29 mouse cellular contexts compared by ENCODE assay signal in genomic region chr14:109663503-109664039, GRCm38 (mm10).
DNase-seq lines count a peak whose midpoint lies in the region; ATAC-seq and TF ChIP-seq lines count a peak whose summit lies in the region.
"Had no signal": no experiment of that assay in that cellular context is flagged by ENCODE, and none has a peak within 500 bp of the region (broad histone marks: within the 10 kb centered on the region; RNA-seq: fewer than 3 reads in every experiment).

No protein-coding gene starts in this region.

- no peak overlapping the region for H3K4me2 ChIP-seq in forebrain, embryonic 11.5 days (ENCODE audit: low read depth, low read length, severe bottlenecking)
- H3K4me2 ChIP-seq in forebrain, postnatal 0 days (ENCODE audit: low read depth) = no peak overlapping the region
- no peak overlapping the region for H3K4me2 ChIP-seq in neural tube, embryonic 15.5 days
- H3K4me2 ChIP-seq in forebrain, embryonic 15.5 days (replicated peaks) = no peak overlapping the region
- H3K4me2 ChIP-seq: embryonic facial prominence, embryonic 15.5 days; heart, embryonic 11.5 days; hindbrain, embryonic 13.5 days had no signal

- no peak for TF ChIP-seq CTCF in forebrain, postnatal 0 days (IDR thresholded peaks at IDR 0.05; ENCODE audit: low read depth)

- WGBS in forebrain, embryonic 11.5 days = 31% methylated on average over 5 of the region's 5 CpGs
- 24% methylated on average over 5 of the region's 5 CpGs for WGBS in forebrain, postnatal 0 days
- WGBS in neural tube, embryonic 15.5 days = 56% methylated on average over 5 of the region's 5 CpGs
- WGBS in forebrain, embryonic 15.5 days = 15% methylated on average over 5 of the region's 5 CpGs

- peak; percentile 75 for ATAC-seq in forebrain, embryonic 11.5 days (replicated peaks; ENCODE audit: low FRiP score)
- ATAC-seq in forebrain, postnatal 0 days = no peak
- peak; percentile 24; the same call in 1 of the 2 replicates for ATAC-seq in neural tube, embryonic 15.5 days (ENCODE audit: low FRiP score)
- peak; percentile 57 for ATAC-seq in forebrain, embryonic 15.5 days (replicated peaks)
- ATAC-seq in granulocyte monocyte progenitor cell, adult 5-6 weeks (replicated peaks; ENCODE audit: poor library complexity, severe bottlenecking) = no peak
- ATAC-seq: hindbrain, embryonic 16.5 days; intestine, embryonic 16.5 days; Patski had no signal

- H3K9ac ChIP-seq in forebrain, embryonic 11.5 days (ENCODE audit: low read length) = no peak overlapping the region
- no peak overlapping the region for H3K9ac ChIP-seq in forebrain, postnatal 0 days
- no peak overlapping the region for H3K9ac ChIP-seq in neural tube, embryonic 15.5 days (replicated peaks)
- no peak overlapping the region for H3K9ac ChIP-seq in forebrain, embryonic 15.5 days (replicated peaks)
- H3K9ac ChIP-seq: embryonic facial prominence, embryonic 15.5 days; hindbrain, embryonic 13.5 days had no signal

- H3K4me1 ChIP-seq in forebrain, embryonic 11.5 days (replicated peaks; ENCODE audit: control insufficient read depth, insufficient read depth, low read length) = no peaks in the 10 kb centered on the region
- no peaks in the 10 kb centered on the region for H3K4me1 ChIP-seq in forebrain, postnatal 0 days (ENCODE audit: insufficient read depth)
- H3K4me1 ChIP-seq in neural tube, embryonic 15.5 days = no peaks in the 10 kb centered on the region
- 0 out of 2 replicates have a peak, but pooled peaks cover 3% of the 10 kb centered on the region for H3K4me1 ChIP-seq in forebrain, embryonic 15.5 days
- H3K4me1 ChIP-seq: embryonic facial prominence, embryonic 15.5 days; hindbrain, embryonic 10.5 days; hindbrain, embryonic 13.5 days had no signal

- no peak for DNase-seq in forebrain, embryonic 11.5 days (ENCODE audit: low spot score)
- DNase-seq in forebrain, postnatal 0 days = no peak
- no peak for DNase-seq in neural tube, embryonic 10.5 days (ENCODE audit: extremely low spot score, low spot score)
- peak; percentile 2 for DNase-seq in retina, postnatal 1 day
- DNase-seq in cerebellum, postnatal 4 days (ENCODE audit: low spot score in 2 of 2) = no peak
- DNase-seq: adrenal gland, postnatal 10 days; adrenal gland, postnatal 36 days; B cell, adult 2 months; cerebellum, adult 11 months; cerebellum, adult 2 months; cerebellum, adult 9-11 months; cerebellum, postnatal 25 days; embryo, embryonic 11 days; gastrocnemius, postnatal 10 days; gastrocnemius, postnatal 36 days; heart, adult 11 months; kidney, adult 18-20 months had no signal

- H3K36me3 ChIP-seq in forebrain, embryonic 11.5 days (ENCODE audit: control insufficient read depth, insufficient read depth, low read length) = no peaks in the 10 kb centered on the region
- H3K36me3 ChIP-seq in forebrain, postnatal 0 days (ENCODE audit: insufficient read depth) = no peaks in the 10 kb centered on the region
- H3K36me3 ChIP-seq in neural tube, embryonic 15.5 days = no peaks in the 10 kb centered on the region
- no peaks in the 10 kb centered on the region for H3K36me3 ChIP-seq in forebrain, embryonic 15.5 days
- H3K36me3 ChIP-seq: embryonic facial prominence, embryonic 15.5 days; G1E; hindbrain, embryonic 10.5 days; hindbrain, embryonic 13.5 days had no signal

- H3K9me3 ChIP-seq in forebrain, embryonic 11.5 days (ENCODE audit: control insufficient read depth, low read length) = no peaks in the 10 kb centered on the region
- H3K9me3 ChIP-seq in forebrain, postnatal 0 days (ENCODE audit: low read length) = no peaks in the 10 kb centered on the region
- H3K9me3 ChIP-seq in neural tube, embryonic 15.5 days (replicated peaks) = no peaks in the 10 kb centered on the region
- H3K9me3 ChIP-seq in forebrain, embryonic 15.5 days = no peaks in the 10 kb centered on the region
- H3K9me3 ChIP-seq: embryonic facial prominence, embryonic 15.5 days; hindbrain, embryonic 10.5 days; hindbrain, embryonic 13.5 days had no signal

- H3K27ac ChIP-seq in forebrain, embryonic 11.5 days (ENCODE audit: low read depth, low read length) = no peak overlapping the region
- H3K27ac ChIP-seq in forebrain, postnatal 0 days (ENCODE audit: low read depth, low read length) = no peak overlapping the region
- H3K27ac ChIP-seq in neural tube, embryonic 15.5 days (replicated peaks) = no peak overlapping the region
- no peak overlapping the region for H3K27ac ChIP-seq in forebrain, embryonic 15.5 days (replicated peaks)
- H3K27ac ChIP-seq: embryonic facial prominence, embryonic 15.5 days; hindbrain, embryonic 10.5 days; hindbrain, embryonic 13.5 days had no signal

- no peak overlapping the region for H3K4me3 ChIP-seq in forebrain, embryonic 11.5 days (ENCODE audit: low read depth, low read length)
- H3K4me3 ChIP-seq in forebrain, postnatal 0 days (ENCODE audit: low read depth, low read length) = no peak overlapping the region
- no peak overlapping the region for H3K4me3 ChIP-seq in neural tube, embryonic 15.5 days (replicated peaks)
- no peak overlapping the region for H3K4me3 ChIP-seq in forebrain, embryonic 15.5 days
- H3K4me3 ChIP-seq: embryonic facial prominence, embryonic 15.5 days; hindbrain, embryonic 10.5 days; hindbrain, embryonic 13.5 days had no signal

- H3K27me3 ChIP-seq in forebrain, embryonic 11.5 days (ENCODE audit: control insufficient read depth, insufficient read depth, low read length) = no peaks in the 10 kb centered on the region
- H3K27me3 ChIP-seq in forebrain, postnatal 0 days (ENCODE audit: insufficient read depth, low read length) = no peaks in the 10 kb centered on the region
- H3K27me3 ChIP-seq in neural tube, embryonic 15.5 days (replicated peaks) = no peaks in the 10 kb centered on the region
- H3K27me3 ChIP-seq in forebrain, embryonic 15.5 days = no peaks in the 10 kb centered on the region
- H3K27me3 ChIP-seq: CH12.LX; embryonic facial prominence, embryonic 15.5 days; hindbrain, embryonic 13.5 days had no signal

Comparison
In these comparisons a context has a peak if more than half of its experiments do, and no peak if none do; other contexts are left out.
1. ATAC-seq: peak in forebrain, embryonic 11.5 days (single experiment), neural tube, embryonic 15.5 days (single experiment) and forebrain, embryonic 15.5 days (single experiment); none in forebrain, postnatal 0 days (single experiment) and granulocyte monocyte progenitor cell, adult 5-6 weeks (single experiment).